Mouse (Mus musculus) bone marrow macrophage, adult 2 months (primary cell): Measurements from ENCODE around the gene Chrm4.

Experiments
- CTCF ChIP-seq: IDR thresholded peaks from 2 replicates; pipeline ENCODE4 v1.5.1; 2012; ENCODE audit warnings: low read depth, mild to moderate bottlenecking, low read length, moderate library complexity
- POLR2A ChIP-seq: IDR thresholded peaks from 2 replicates; pipeline ENCODE4 v1.6.1; 2012; ENCODE audit warnings: mild to moderate bottlenecking, low read depth, low read length, borderline replicate concordance

GRCm38 (mm10) chr2:91923415-91924337, 3.4 kb upstream of the Chrm4 start:
- TF ChIP-seq CTCF (peak; percentile 46), POLR2A (no peak)
